Mouse (Mus musculus): ENCODE data around the gene Lpcat2. TPM values are rescaled to one million over a fixed set of nuclear protein-coding genes. Genes with fewer than 3 reads are reported as not detected.

Gene Lpcat2
- polyA plus RNA-seq, 1 experiment from 2014 or later: 7.6 TPM

GRCm38 (mm10) chr8:92850239-92850638 lies 4.9 kb upstream of the Lpcat2 start:
- no peak overlapping the region for H3K4me3 ChIP-seq (ENCODE audit: low read depth, low read length)
- no peak overlapping the region for H3K9ac ChIP-seq (replicated peaks; ENCODE audit: low read depth)
- TF ChIP-seq CTCF (IDR thresholded peaks at IDR 0.05) (no peak), EP300 (IDR thresholded peaks at IDR 0.05) (no peak)
- DNase-seq (ENCODE audit: low spot score): peak; percentile 90
- peak; percentile 83 for ATAC-seq
- H3K27ac ChIP-seq (ENCODE audit: low read length): no peak overlapping the region
- H3K36me3 ChIP-seq (ENCODE audit: insufficient read depth, low read length): no peaks in the 10 kb centered on the region
- H3K4me2 ChIP-seq (replicated peaks; ENCODE audit: low read depth, low read length): no peak overlapping the region
- H3K4me1 ChIP-seq (ENCODE audit: insufficient read depth, low read depth, low read length): peaks cover 10% of the 10 kb centered on the region; the same call in 1 of the 2 replicates
- WGBS: 47% methylated on average over 4 of the region's 4 CpGs
- no peaks in the 10 kb centered on the region for H3K27me3 ChIP-seq (replicated peaks; ENCODE audit: insufficient read depth, low read length)
- no peaks in the 10 kb centered on the region for H3K9me3 ChIP-seq (ENCODE audit: low read length)

- ATAC-seq (no peak), DNase-seq (ENCODE audit: low spot score) (no peak)
- H3K27me3 ChIP-seq (replicated peaks; ENCODE audit: insufficient read depth, low read length): no peaks in the 10 kb centered on the region
- 54% methylated on average over 3 of the region's 3 CpGs for WGBS
- peaks cover 11% of the 10 kb centered on the region; the same call in 1 of the 2 replicates for H3K4me1 ChIP-seq (ENCODE audit: insufficient read depth, low read depth, low read length)
- no peak overlapping the region for H3K9ac ChIP-seq (replicated peaks; ENCODE audit: low read depth)
- no peak overlapping the region for H3K27ac ChIP-seq (ENCODE audit: low read length)
- no peak overlapping the region for H3K4me2 ChIP-seq (replicated peaks; ENCODE audit: low read depth, low read length)
- no peak overlapping the region for H3K4me3 ChIP-seq (ENCODE audit: low read depth, low read length)
- H3K9me3 ChIP-seq (ENCODE audit: low read length): no peaks in the 10 kb centered on the region
- no peaks in the 10 kb centered on the region for H3K36me3 ChIP-seq (ENCODE audit: insufficient read depth, low read length)
- TF ChIP-seq CTCF (IDR thresholded peaks at IDR 0.05) (no peak), EP300 (IDR thresholded peaks at IDR 0.05) (no peak)
Measured at GRCm38 (mm10) chr8:92851381-92851780, 3.8 kb upstream of the Lpcat2 start.

- Histone ChIP-seq H3K4me2 (replicated peaks; ENCODE audit: low read depth, low read length) (no peak overlapping the region), H3K9ac (replicated peaks; ENCODE audit: low read depth) (no peak overlapping the region), H3K27ac (ENCODE audit: low read length) (no peak overlapping the region), H3K4me3 (ENCODE audit: low read depth, low read length) (no peak overlapping the region), H3K9me3 (ENCODE audit: low read length) (no peaks in the 10 kb centered on the region), H3K36me3 (ENCODE audit: insufficient read depth, low read length) (no peaks in the 10 kb centered on the region), H3K4me1 (ENCODE audit: insufficient read depth, low read depth, low read length) (peaks cover 3% of the 10 kb centered on the region; the same call in 1 of the 2 replicates), H3K27me3 (replicated peaks; ENCODE audit: insufficient read depth, low read length) (no peaks in the 10 kb centered on the region)
- ATAC-seq: peak; percentile 33
- DNase-seq (ENCODE audit: low spot score): peak; percentile 45
- WGBS: 37% methylated on average over 18 of the region's 18 CpGs
- no peak for TF ChIP-seq EP300 (IDR thresholded peaks at IDR 0.05)
- no peak for TF ChIP-seq CTCF (IDR thresholded peaks at IDR 0.05)
Measured at GRCm38 (mm10) chr8:92853188-92853983, 1.8 kb upstream of the Lpcat2 start.

- ATAC-seq (no peak), DNase-seq (ENCODE audit: low spot score) (peak; percentile 27)
- Histone ChIP-seq H3K36me3 (ENCODE audit: insufficient read depth, low read length) (no peaks in the 10 kb centered on the region), H3K4me3 (ENCODE audit: low read depth, low read length) (no peak overlapping the region), H3K4me1 (ENCODE audit: insufficient read depth, low read depth, low read length) (peaks cover 3% of the 10 kb centered on the region; the same call in 1 of the 2 replicates), H3K27ac (ENCODE audit: low read length) (no peak overlapping the region), H3K27me3 (replicated peaks; ENCODE audit: insufficient read depth, low read length) (no peaks in the 10 kb centered on the region), H3K4me2 (replicated peaks; ENCODE audit: low read depth, low read length) (peak overlapping the region; percentile 60; the same call in 1 of the 2 replicates), H3K9me3 (ENCODE audit: low read length) (no peaks in the 10 kb centered on the region), H3K9ac (replicated peaks; ENCODE audit: low read depth) (no peak overlapping the region)
- TF ChIP-seq EP300 (IDR thresholded peaks at IDR 0.05) (no peak), CTCF (IDR thresholded peaks at IDR 0.05) (no peak)
- 74% methylated on average over 3 of the region's 3 CpGs for WGBS
Measured at GRCm38 (mm10) chr8:92854673-92855072, 466 bp upstream of the Lpcat2 start.

GRCm38 (mm10) chr8:92856273-92856986 lies 1.3 kb downstream of the Lpcat2 start:
- DNase-seq (ENCODE audit: low spot score): no peak
- Histone ChIP-seq H3K4me3 (ENCODE audit: low read depth, low read length) (0 out of 2 replicates have a peak overlapping the region, but pooled peaks have one; percentile 40), H3K9ac (replicated peaks; ENCODE audit: low read depth) (no peak overlapping the region), H3K4me2 (replicated peaks; ENCODE audit: low read depth, low read length) (0 out of 2 replicates have a peak overlapping the region, but pooled peaks have one; percentile 60), H3K27me3 (replicated peaks; ENCODE audit: insufficient read depth, low read length) (no peaks in the 10 kb centered on the region), H3K36me3 (ENCODE audit: insufficient read depth, low read length) (no peaks in the 10 kb centered on the region), H3K9me3 (ENCODE audit: low read length) (no peaks in the 10 kb centered on the region), H3K4me1 (ENCODE audit: insufficient read depth, low read depth, low read length) (peaks cover 3% of the 10 kb centered on the region; the same call in 1 of the 2 replicates), H3K27ac (ENCODE audit: low read length) (no peak overlapping the region)
- TF ChIP-seq EP300 (IDR thresholded peaks at IDR 0.05) (no peak), CTCF (IDR thresholded peaks at IDR 0.05) (no peak)
- WGBS: 66% methylated on average over 7 of the region's 7 CpGs
- no peak for ATAC-seq

GRCm38 (mm10) chr8:92858475-92859182 lies 3.5 kb downstream of the Lpcat2 start:
- H3K27me3 ChIP-seq (replicated peaks; ENCODE audit: insufficient read depth, low read length): no peaks in the 10 kb centered on the region
- ATAC-seq (no peak), DNase-seq (ENCODE audit: low spot score) (no peak)
- no peak overlapping the region for H3K4me3 ChIP-seq (ENCODE audit: low read depth, low read length)
- WGBS: 85% methylated on average over 14 of the region's 14 CpGs
- H3K9me3 ChIP-seq (ENCODE audit: low read length): no peaks in the 10 kb centered on the region
- H3K36me3 ChIP-seq (ENCODE audit: insufficient read depth, low read length): no peaks in the 10 kb centered on the region
- no peak overlapping the region for H3K27ac ChIP-seq (ENCODE audit: low read length)
- TF ChIP-seq CTCF (IDR thresholded peaks at IDR 0.05) (no peak), EP300 (IDR thresholded peaks at IDR 0.05) (no peak)
- no peak overlapping the region for H3K9ac ChIP-seq (replicated peaks; ENCODE audit: low read depth)
- H3K4me2 ChIP-seq (replicated peaks; ENCODE audit: low read depth, low read length): no peak overlapping the region
- peaks cover 3% of the 10 kb centered on the region; the same call in 1 of the 2 replicates for H3K4me1 ChIP-seq (ENCODE audit: insufficient read depth, low read depth, low read length)
